Mouse (Mus musculus) urinary bladder, postnatal 14 days (tissue): ENCODE measurements around the gene Psma6.

Source experiments
- DNase-seq: peaks from one replicate; pipeline ENCODE4 v3.0.0; 2021; ENCODE audit warnings: low spot score

The Psma6 gene

GRCm38 (mm10) chr12:55440416-55440815 lies 56.4 kb downstream of the Psma6 start:
- DNase-seq: no peak

- DNase-seq: no peak
Measured at GRCm38 (mm10) chr12:55442245-55442644, 58.2 kb downstream of the Psma6 start.

- DNase-seq: peak; percentile 84
Measured at GRCm38 (mm10) chr12:55442861-55443850, 59.1 kb downstream of the Psma6 start.

- no peak for DNase-seq
Measured at GRCm38 (mm10) chr12:55444031-55444451, 60.0 kb downstream of the Psma6 start.

- DNase-seq: no peak
Measured at GRCm38 (mm10) chr12:55445583-55445982, 61.6 kb downstream of the Psma6 start.

- DNase-seq: no peak
Measured at GRCm38 (mm10) chr12:55446366-55446745, 62.3 kb downstream of the Psma6 start.

- DNase-seq: peak; percentile 66
Measured at GRCm38 (mm10) chr12:55446746-55447395, 62.8 kb downstream of the Psma6 start.

GRCm38 (mm10) chr12:55447396-55447760 lies 63.4 kb downstream of the Psma6 start:
- DNase-seq: no peak

- DNase-seq: no peak
Measured at GRCm38 (mm10) chr12:55448457-55448856, 64.4 kb downstream of the Psma6 start.

- DNase-seq: no peak
Measured at GRCm38 (mm10) chr12:55449048-55449447, 65.0 kb downstream of the Psma6 start.

GRCm38 (mm10) chr12:55450421-55450820 lies 66.4 kb downstream of the Psma6 start:
- no peak for DNase-seq

- DNase-seq: no peak
Measured at GRCm38 (mm10) chr12:55452839-55453238, 68.8 kb downstream of the Psma6 start.

- no peak for DNase-seq
Measured at GRCm38 (mm10) chr12:55453924-55454323, 69.9 kb downstream of the Psma6 start.

GRCm38 (mm10) chr12:55455206-55455605 lies 71.2 kb downstream of the Psma6 start:
- DNase-seq: no peak

GRCm38 (mm10) chr12:55456136-55456535 lies 72.1 kb downstream of the Psma6 start:
- no peak for DNase-seq

- no peak for DNase-seq
Measured at GRCm38 (mm10) chr12:55456893-55457292, 72.9 kb downstream of the Psma6 start.

- DNase-seq: peak; percentile 38
Measured at GRCm38 (mm10) chr12:55459739-55460138, 75.7 kb downstream of the Psma6 start.

GRCm38 (mm10) chr12:55460900-55461299 lies 76.9 kb downstream of the Psma6 start:
- DNase-seq: no peak

GRCm38 (mm10) chr12:55461767-55462166 lies 77.7 kb downstream of the Psma6 start:
- no peak for DNase-seq

GRCm38 (mm10) chr12:55462456-55462855 lies 78.4 kb downstream of the Psma6 start:
- no peak for DNase-seq

- no peak for DNase-seq
Measured at GRCm38 (mm10) chr12:55463087-55463486, 79.1 kb downstream of the Psma6 start.

- peak; percentile 80 for DNase-seq
Measured at GRCm38 (mm10) chr12:55463992-55464845, 80.2 kb downstream of the Psma6 start.
